Mouse (Mus musculus): ENCODE results near the gene Epha4. TPM values are rescaled to one million over a fixed set of nuclear protein-coding genes. Genes with fewer than 3 reads are reported as not detected.

Gene Epha4
- polyA plus RNA-seq (2015; fragmentation: Nextera tagmentation; extraction: Ambion mirVana), result 5.0 and 6.0 TPM in 2 replicates

DNA sequence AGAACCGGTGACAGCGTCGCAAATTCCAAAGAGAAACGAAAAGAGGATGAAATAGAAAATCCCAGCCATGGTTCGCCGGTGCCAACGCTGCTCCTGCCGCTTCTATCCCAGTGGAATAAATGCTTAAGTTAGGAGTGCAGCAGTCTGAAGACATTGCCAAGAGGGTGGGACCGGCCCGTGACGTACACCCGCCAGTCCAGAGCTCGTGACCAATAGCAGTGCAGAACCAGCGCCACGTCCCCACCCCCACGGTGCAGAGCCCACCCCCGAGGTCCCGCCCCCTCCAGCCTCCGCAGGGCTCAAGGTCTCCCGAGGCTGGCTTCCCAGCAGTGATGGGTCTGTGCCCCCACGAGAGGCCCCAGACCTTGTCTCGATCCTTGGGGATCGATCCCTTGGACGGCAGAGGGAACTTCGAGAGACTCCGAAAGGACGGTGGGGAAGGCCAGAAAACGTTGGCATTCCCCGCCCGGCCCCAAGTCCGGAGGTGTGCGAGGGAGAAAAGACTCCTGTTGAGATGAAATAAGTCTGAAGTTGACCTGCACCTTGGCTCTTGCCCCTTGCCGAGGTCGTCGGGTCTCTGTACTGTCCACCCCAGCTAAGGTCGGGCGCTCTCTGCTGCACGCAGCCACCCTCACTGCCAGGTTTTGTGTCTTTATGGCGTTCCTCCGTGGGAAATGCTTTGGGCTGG is at the start of gene Epha4:
Gene Epha4 (minus strand): TSS at position 126 of the 688 bp plus-strand sequence.
- H3K27me3 ChIP-seq (replicated peaks; ENCODE audit: control insufficient read depth, insufficient read depth, low read length), result no peaks in the 10 kb centered on the region
- WGBS, result under 1% methylated on average over 40 of the region's 40 CpGs

DNA sequence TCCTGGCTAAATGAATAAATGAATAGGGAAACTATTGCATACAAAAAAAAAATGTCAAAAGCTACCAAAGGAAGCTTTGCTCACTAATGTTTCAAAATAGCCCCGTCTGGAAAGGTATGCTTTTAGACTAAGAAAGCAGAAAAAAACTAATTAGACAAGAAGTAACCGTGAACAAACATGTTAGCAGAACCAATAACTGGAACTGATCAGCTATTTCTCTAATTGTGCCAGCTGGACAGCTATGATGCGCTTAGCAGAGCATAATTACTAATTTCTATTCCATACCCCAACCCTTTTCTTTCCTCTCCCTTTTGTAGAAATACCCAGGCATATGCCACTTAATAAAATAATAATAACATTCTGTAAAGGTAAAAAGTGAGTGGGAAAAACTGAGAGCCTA is 41.3 kb upstream of the Epha4 start:
- Histone ChIP-seq H3K4me1 (ENCODE audit: control insufficient read depth, insufficient read depth, low read length) (no peaks in the 10 kb centered on the region), H3K27me3 (replicated peaks; ENCODE audit: control insufficient read depth, insufficient read depth, low read length) (no peaks in the 10 kb centered on the region), H3K9ac (ENCODE audit: low read depth, low read length) (no peak overlapping the region), H3K36me3 (ENCODE audit: control insufficient read depth, insufficient read depth, low read length) (no peaks in the 10 kb centered on the region), H3K4me3 (ENCODE audit: low read length) (no peak overlapping the region), H3K9me3 (ENCODE audit: control insufficient read depth, low read length) (no peaks in the 10 kb centered on the region), H3K4me2 (ENCODE audit: low read depth, low read length) (no peak overlapping the region), H3K27ac (ENCODE audit: low read length) (no peak overlapping the region)
- 85% methylated on average over 3 of the region's 3 CpGs for WGBS
- ATAC-seq, result no peak

More for the DNA sequence above, at the start of gene Epha4:
- H3K4me1 ChIP-seq (ENCODE audit: control insufficient read depth, insufficient read depth, low read length), result peaks cover 21% of the 10 kb centered on the region
- H3K9me3 ChIP-seq (ENCODE audit: control insufficient read depth, low read length), result no peaks in the 10 kb centered on the region
- H3K9ac ChIP-seq (ENCODE audit: low read depth, low read length), result peak within 1 kb of the TSS; percentile 69
- H3K36me3 ChIP-seq (ENCODE audit: control insufficient read depth, insufficient read depth, low read length), result no peaks in the 10 kb centered on the region
- peak within 1 kb of the TSS; percentile 70 for H3K4me3 ChIP-seq (ENCODE audit: low read length)
- peak within 1 kb of the TSS; percentile 23 for H3K27ac ChIP-seq (ENCODE audit: low read length)
- peak; percentile 96 for ATAC-seq
- peak within 1 kb of the TSS; percentile 98 for H3K4me2 ChIP-seq (ENCODE audit: low read depth, low read length)

DNA sequence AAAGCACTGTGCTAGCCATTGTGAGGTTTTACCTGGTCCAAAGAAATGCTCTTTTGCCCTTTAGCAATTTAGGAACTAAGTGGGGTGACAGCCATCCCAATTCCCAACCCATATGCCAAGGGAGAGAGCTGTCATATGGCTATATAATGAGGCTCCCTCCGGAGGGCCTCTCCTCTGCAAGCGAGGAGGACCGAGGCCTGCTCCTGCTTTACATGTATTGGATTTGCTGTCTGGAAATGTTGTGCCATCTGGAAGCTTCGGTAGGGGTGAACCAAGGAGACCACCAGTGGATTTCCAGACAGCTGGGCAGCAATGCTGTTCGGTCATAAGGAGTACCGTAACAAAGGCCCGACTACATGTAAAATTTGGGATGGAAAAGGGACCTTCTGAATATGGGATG is 37.0 kb upstream of the Epha4 start:
- no peaks in the 10 kb centered on the region for H3K36me3 ChIP-seq (ENCODE audit: control insufficient read depth, insufficient read depth, low read length)
- no peak for ATAC-seq
- 89% methylated on average over 7 of the region's 7 CpGs for WGBS

DNA sequence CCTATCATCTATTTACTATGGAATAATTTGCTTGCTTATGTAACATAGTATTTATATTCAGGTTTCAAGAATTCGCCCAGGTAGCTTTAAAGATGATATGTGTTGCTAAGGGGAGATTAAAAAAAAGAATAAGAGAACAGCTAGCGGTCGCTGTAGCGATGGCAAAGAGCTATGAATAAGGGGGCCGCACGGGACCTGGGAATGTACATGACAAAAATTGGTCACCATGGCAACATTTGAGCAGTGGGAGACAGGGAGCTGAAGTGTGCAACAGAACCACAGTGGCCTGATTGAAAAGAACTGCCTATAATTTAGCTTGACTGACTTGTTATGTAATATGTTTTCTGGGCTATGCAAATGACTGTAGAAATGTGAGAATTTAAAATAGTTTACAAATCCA is 30.8 kb upstream of the Epha4 start:
- H3K4me1 ChIP-seq (ENCODE audit: control insufficient read depth, insufficient read depth, low read length), result no peaks in the 10 kb centered on the region
- no peaks in the 10 kb centered on the region for H3K27me3 ChIP-seq (replicated peaks; ENCODE audit: control insufficient read depth, insufficient read depth, low read length)
- 66% methylated on average over 6 of the region's 6 CpGs for WGBS
- H3K36me3 ChIP-seq (ENCODE audit: control insufficient read depth, insufficient read depth, low read length), result no peaks in the 10 kb centered on the region
- no peak for ATAC-seq
- H3K4me2 ChIP-seq (ENCODE audit: low read depth, low read length), result no peak overlapping the region
- no peaks in the 10 kb centered on the region for H3K9me3 ChIP-seq (ENCODE audit: control insufficient read depth, low read length)
- no peak overlapping the region for H3K9ac ChIP-seq (ENCODE audit: low read depth, low read length)
- H3K27ac ChIP-seq (ENCODE audit: low read length), result no peak overlapping the region
- no peak overlapping the region for H3K4me3 ChIP-seq (ENCODE audit: low read length)

More for the DNA sequence above, 37.0 kb upstream of the Epha4 start:
- Histone ChIP-seq H3K9ac (ENCODE audit: low read depth, low read length) (no peak overlapping the region), H3K9me3 (ENCODE audit: control insufficient read depth, low read length) (no peaks in the 10 kb centered on the region), H3K27ac (ENCODE audit: low read length) (no peak overlapping the region), H3K27me3 (replicated peaks; ENCODE audit: control insufficient read depth, insufficient read depth, low read length) (no peaks in the 10 kb centered on the region), H3K4me1 (ENCODE audit: control insufficient read depth, insufficient read depth, low read length) (no peaks in the 10 kb centered on the region), H3K4me2 (ENCODE audit: low read depth, low read length) (no peak overlapping the region), H3K4me3 (ENCODE audit: low read length) (no peak overlapping the region)

DNA sequence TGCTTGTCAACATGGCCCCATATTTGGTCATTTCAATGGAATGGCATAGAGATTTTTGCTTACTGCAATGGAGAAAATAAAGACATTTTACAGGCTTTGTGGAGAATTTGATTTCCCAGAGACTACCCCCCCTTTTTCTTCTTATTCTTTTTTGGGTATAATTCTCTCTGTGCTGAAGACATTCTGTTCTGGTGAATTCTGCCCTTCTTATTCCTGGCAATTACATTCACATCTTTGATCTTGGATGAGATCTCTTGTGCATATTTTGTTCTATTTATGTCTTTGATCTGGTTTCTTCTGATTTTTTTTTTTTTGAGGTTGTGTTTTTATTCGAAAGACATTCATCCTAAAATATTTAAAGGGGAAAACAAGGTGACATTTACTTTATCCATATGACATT is 30.1 kb upstream of the Epha4 start:
- no peaks in the 10 kb centered on the region for H3K36me3 ChIP-seq (ENCODE audit: control insufficient read depth, insufficient read depth, low read length)
- no peaks in the 10 kb centered on the region for H3K9me3 ChIP-seq (ENCODE audit: control insufficient read depth, low read length)
- H3K4me3 ChIP-seq (ENCODE audit: low read length), result no peak overlapping the region
- no peak overlapping the region for H3K9ac ChIP-seq (ENCODE audit: low read depth, low read length)
- WGBS, result 93% methylated on average over 1 of the region's 1 CpGs
- no peak overlapping the region for H3K4me2 ChIP-seq (ENCODE audit: low read depth, low read length)
- no peaks in the 10 kb centered on the region for H3K27me3 ChIP-seq (replicated peaks; ENCODE audit: control insufficient read depth, insufficient read depth, low read length)
- H3K4me1 ChIP-seq (ENCODE audit: control insufficient read depth, insufficient read depth, low read length), result no peaks in the 10 kb centered on the region
- no peak for ATAC-seq
- no peak overlapping the region for H3K27ac ChIP-seq (ENCODE audit: low read length)

DNA sequence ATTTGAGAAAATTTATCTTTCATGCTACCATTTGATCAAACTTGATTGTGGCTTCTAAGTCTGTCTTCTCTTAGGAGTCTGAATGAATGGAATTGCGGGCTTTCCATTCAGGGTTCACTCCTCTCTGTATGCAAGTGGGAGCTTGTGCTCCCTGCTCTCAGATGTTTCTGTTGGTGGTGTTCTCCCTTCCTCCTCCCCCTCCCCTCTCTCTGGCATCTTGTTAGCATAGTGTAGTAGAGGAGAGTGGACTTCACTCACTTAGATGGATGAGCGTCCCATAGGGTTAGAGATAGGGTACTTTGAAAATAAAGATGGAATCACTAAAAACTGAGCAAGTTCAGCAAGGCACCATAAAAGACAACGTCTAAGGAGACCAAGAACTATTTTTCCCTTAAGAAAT is 29.4 kb upstream of the Epha4 start:
- Histone ChIP-seq H3K27ac (ENCODE audit: low read length) (no peak overlapping the region), H3K9ac (ENCODE audit: low read depth, low read length) (no peak overlapping the region), H3K36me3 (ENCODE audit: control insufficient read depth, insufficient read depth, low read length) (no peaks in the 10 kb centered on the region), H3K4me1 (ENCODE audit: control insufficient read depth, insufficient read depth, low read length) (no peaks in the 10 kb centered on the region), H3K4me3 (ENCODE audit: low read length) (no peak overlapping the region), H3K27me3 (replicated peaks; ENCODE audit: control insufficient read depth, insufficient read depth, low read length) (no peaks in the 10 kb centered on the region), H3K9me3 (ENCODE audit: control insufficient read depth, low read length) (no peaks in the 10 kb centered on the region), H3K4me2 (ENCODE audit: low read depth, low read length) (no peak overlapping the region)
- 40% methylated on average over 3 of the region's 3 CpGs for WGBS
- no peak for ATAC-seq

DNA sequence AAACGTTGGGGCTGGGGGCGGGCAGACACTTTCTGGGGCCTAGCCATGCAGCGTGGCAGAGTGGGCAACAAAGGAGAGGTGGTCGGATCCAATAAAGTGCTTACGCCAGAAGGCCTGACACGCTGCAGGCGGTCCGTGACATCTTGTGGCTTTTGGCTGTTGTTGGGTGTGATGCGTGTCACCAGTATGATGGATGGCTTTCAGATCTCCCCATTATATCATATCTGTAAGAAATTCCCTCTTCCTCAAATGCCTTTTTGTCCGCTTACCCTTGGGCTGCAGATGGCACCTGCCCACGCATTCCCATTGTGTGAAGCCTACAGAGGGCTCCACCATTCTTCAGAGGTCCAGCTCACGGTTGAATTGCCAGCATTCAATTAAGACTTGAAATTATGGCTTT is 25.1 kb upstream of the Epha4 start:
- 85% methylated on average over 12 of the region's 12 CpGs for WGBS
- H3K9ac ChIP-seq (ENCODE audit: low read depth, low read length), result no peak overlapping the region
- H3K4me3 ChIP-seq (ENCODE audit: low read length), result no peak overlapping the region
- H3K27me3 ChIP-seq (replicated peaks; ENCODE audit: control insufficient read depth, insufficient read depth, low read length), result no peaks in the 10 kb centered on the region
- no peak overlapping the region for H3K4me2 ChIP-seq (ENCODE audit: low read depth, low read length)
- no peaks in the 10 kb centered on the region for H3K4me1 ChIP-seq (ENCODE audit: control insufficient read depth, insufficient read depth, low read length)
- H3K27ac ChIP-seq (ENCODE audit: low read length), result no peak overlapping the region
- no peaks in the 10 kb centered on the region for H3K9me3 ChIP-seq (ENCODE audit: control insufficient read depth, low read length)
- no peak for ATAC-seq
- H3K36me3 ChIP-seq (ENCODE audit: control insufficient read depth, insufficient read depth, low read length), result no peaks in the 10 kb centered on the region

DNA sequence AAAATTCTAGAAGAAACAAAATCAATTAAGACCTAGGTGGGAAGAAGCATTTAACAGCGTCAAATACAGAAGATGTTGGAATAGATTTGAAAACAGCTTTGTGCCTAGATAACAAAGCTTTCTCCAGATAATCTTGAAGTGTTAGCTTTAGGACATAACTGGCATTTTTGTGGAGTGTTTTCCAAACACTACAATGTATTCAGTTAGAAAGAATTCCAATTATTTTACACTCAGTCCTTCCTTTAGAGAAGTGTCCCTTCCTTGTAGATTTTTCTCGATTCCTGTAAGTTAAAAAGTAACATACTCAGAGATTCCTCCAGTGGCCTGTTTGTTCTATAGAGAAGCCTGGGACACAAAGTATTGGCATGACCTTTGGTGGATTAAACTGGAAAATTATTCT is 23.7 kb upstream of the Epha4 start:
- 36% methylated on average over 2 of the region's 2 CpGs for WGBS
- Histone ChIP-seq H3K27ac (ENCODE audit: low read length) (no peak overlapping the region), H3K27me3 (replicated peaks; ENCODE audit: control insufficient read depth, insufficient read depth, low read length) (no peaks in the 10 kb centered on the region), H3K9ac (ENCODE audit: low read depth, low read length) (no peak overlapping the region), H3K4me1 (ENCODE audit: control insufficient read depth, insufficient read depth, low read length) (no peaks in the 10 kb centered on the region), H3K36me3 (ENCODE audit: control insufficient read depth, insufficient read depth, low read length) (no peaks in the 10 kb centered on the region), H3K4me3 (ENCODE audit: low read length) (no peak overlapping the region), H3K4me2 (ENCODE audit: low read depth, low read length) (no peak overlapping the region), H3K9me3 (ENCODE audit: control insufficient read depth, low read length) (no peaks in the 10 kb centered on the region)
- no peak for ATAC-seq

DNA sequence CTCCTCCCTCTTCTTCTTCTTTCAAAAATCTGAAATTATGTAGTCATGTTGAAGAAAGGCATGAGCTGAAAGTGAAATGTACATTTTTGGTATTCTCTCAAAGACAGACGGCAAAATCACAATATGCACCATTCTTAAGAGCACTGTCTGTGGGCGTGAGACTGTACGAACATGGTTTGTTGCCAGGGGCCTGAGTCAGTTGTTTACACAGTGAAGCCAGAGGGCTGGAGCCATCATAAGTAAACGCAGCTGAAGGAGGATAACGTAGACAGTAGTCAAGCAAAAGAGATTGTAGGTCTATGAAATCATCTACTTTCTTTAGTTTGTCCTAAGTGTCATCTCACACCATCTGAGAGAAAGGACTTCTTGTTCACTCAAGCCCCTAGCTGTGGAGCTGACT is 21.0 kb upstream of the Epha4 start:
- no peaks in the 10 kb centered on the region for H3K27me3 ChIP-seq (replicated peaks; ENCODE audit: control insufficient read depth, insufficient read depth, low read length)
- no peaks in the 10 kb centered on the region for H3K9me3 ChIP-seq (ENCODE audit: control insufficient read depth, low read length)
- no peak overlapping the region for H3K27ac ChIP-seq (ENCODE audit: low read length)
- H3K4me3 ChIP-seq (ENCODE audit: low read length), result no peak overlapping the region
- no peak overlapping the region for H3K4me2 ChIP-seq (ENCODE audit: low read depth, low read length)
- H3K9ac ChIP-seq (ENCODE audit: low read depth, low read length), result no peak overlapping the region
- ATAC-seq, result no peak
- WGBS, result 37% methylated on average over 5 of the region's 5 CpGs
- H3K36me3 ChIP-seq (ENCODE audit: control insufficient read depth, insufficient read depth, low read length), result no peaks in the 10 kb centered on the region
- H3K4me1 ChIP-seq (ENCODE audit: control insufficient read depth, insufficient read depth, low read length), result no peaks in the 10 kb centered on the region
